Mouse (Mus musculus): ENCODE data around the gene Fuk. TPM values are rescaled to one million over a fixed set of nuclear protein-coding genes. Genes with fewer than 3 reads are reported as not detected.
"Not testable (repeated sequence)": the region's sequence is repeated elsewhere in the genome, so short reads cannot be mapped to it uniquely, and the experiment has no call there.

Fuk gene
- polyA plus RNA-seq, 1 experiment from 2014 or later, result 13.8 TPM

- H3K9me3 ChIP-seq (ENCODE audit: control insufficient read depth, low read length), result no peaks in the 10 kb centered on the region
- H3K9ac ChIP-seq (ENCODE audit: low read depth, low read length), result no peak overlapping the region
- no peaks in the 10 kb centered on the region for H3K4me1 ChIP-seq (ENCODE audit: control insufficient read depth, insufficient read depth, low read length)
- WGBS, result 90% methylated on average over 16 of the region's 16 CpGs
- H3K36me3 ChIP-seq (ENCODE audit: control insufficient read depth, insufficient read depth, low read length), result peaks cover 4% of the 10 kb centered on the region
- H3K27me3 ChIP-seq (replicated peaks; ENCODE audit: control insufficient read depth, insufficient read depth, low read length), result no peaks in the 10 kb centered on the region
- H3K4me2 ChIP-seq (ENCODE audit: low read depth, low read length), result no peak overlapping the region
- H3K4me3 ChIP-seq (ENCODE audit: low read length), result no peak overlapping the region
- H3K27ac ChIP-seq (ENCODE audit: low read length), result no peak overlapping the region
- no peak for ATAC-seq
Measured at GRCm38 (mm10) chr8:110888860-110889259, 13.4 kb downstream of the Fuk start.

GRCm38 (mm10) chr8:110888441-110888840, 13.8 kb downstream of the Fuk start:
- Histone ChIP-seq H3K4me1 (ENCODE audit: control insufficient read depth, insufficient read depth, low read length) (no peaks in the 10 kb centered on the region), H3K9me3 (ENCODE audit: control insufficient read depth, low read length) (no peaks in the 10 kb centered on the region), H3K27ac (ENCODE audit: low read length) (no peak overlapping the region), H3K36me3 (ENCODE audit: control insufficient read depth, insufficient read depth, low read length) (peaks cover 4% of the 10 kb centered on the region), H3K4me2 (ENCODE audit: low read depth, low read length) (no peak overlapping the region), H3K9ac (ENCODE audit: low read depth, low read length) (no peak overlapping the region), H3K27me3 (replicated peaks; ENCODE audit: control insufficient read depth, insufficient read depth, low read length) (no peaks in the 10 kb centered on the region), H3K4me3 (ENCODE audit: low read length) (no peak overlapping the region)
- WGBS, result 95% methylated on average over 8 of the region's 8 CpGs
- no peak for ATAC-seq

- H3K9me3 ChIP-seq (ENCODE audit: control insufficient read depth, low read length), result no peaks in the 10 kb centered on the region
- 90% methylated on average over 10 of the region's 10 CpGs for WGBS
- H3K4me2 ChIP-seq (ENCODE audit: low read depth, low read length), result no peak overlapping the region
- H3K4me1 ChIP-seq (ENCODE audit: control insufficient read depth, insufficient read depth, low read length), result no peaks in the 10 kb centered on the region
- H3K27ac ChIP-seq (ENCODE audit: low read length), result no peak overlapping the region
- no peak for ATAC-seq
- no peaks in the 10 kb centered on the region for H3K27me3 ChIP-seq (replicated peaks; ENCODE audit: control insufficient read depth, insufficient read depth, low read length)
- no peak overlapping the region for H3K9ac ChIP-seq (ENCODE audit: low read depth, low read length)
- no peak overlapping the region for H3K4me3 ChIP-seq (ENCODE audit: low read length)
- no peaks in the 10 kb centered on the region; the same call in 1 of the 2 replicates for H3K36me3 ChIP-seq (ENCODE audit: control insufficient read depth, insufficient read depth, low read length)
Measured at GRCm38 (mm10) chr8:110887551-110887950, 14.7 kb downstream of the Fuk start.

GRCm38 (mm10) chr8:110886634-110887033, 15.7 kb downstream of the Fuk start:
- Histone ChIP-seq H3K27ac (ENCODE audit: low read length) (no peak overlapping the region), H3K36me3 (ENCODE audit: control insufficient read depth, insufficient read depth, low read length) (no peaks in the 10 kb centered on the region; the same call in none of the 2 replicates), H3K4me2 (ENCODE audit: low read depth, low read length) (no peak overlapping the region), H3K9ac (ENCODE audit: low read depth, low read length) (no peak overlapping the region), H3K27me3 (replicated peaks; ENCODE audit: control insufficient read depth, insufficient read depth, low read length) (no peaks in the 10 kb centered on the region), H3K9me3 (ENCODE audit: control insufficient read depth, low read length) (no peaks in the 10 kb centered on the region), H3K4me1 (ENCODE audit: control insufficient read depth, insufficient read depth, low read length) (no peaks in the 10 kb centered on the region), H3K4me3 (ENCODE audit: low read length) (no peak overlapping the region)
- 90% methylated on average over 3 of the region's 3 CpGs for WGBS
- no peak for ATAC-seq

GRCm38 (mm10) chr8:110883824-110884223, 18.5 kb downstream of the Fuk start:
- Histone ChIP-seq H3K36me3 (ENCODE audit: control insufficient read depth, insufficient read depth, low read length) (peaks cover 6% of the 10 kb centered on the region), H3K27ac (ENCODE audit: low read length) (no peak overlapping the region), H3K4me3 (ENCODE audit: low read length) (no peak overlapping the region), H3K9me3 (ENCODE audit: control insufficient read depth, low read length) (no peaks in the 10 kb centered on the region), H3K9ac (ENCODE audit: low read depth, low read length) (no peak overlapping the region), H3K4me1 (ENCODE audit: control insufficient read depth, insufficient read depth, low read length) (no peaks in the 10 kb centered on the region), H3K4me2 (ENCODE audit: low read depth, low read length) (no peak overlapping the region), H3K27me3 (replicated peaks; ENCODE audit: control insufficient read depth, insufficient read depth, low read length) (no peaks in the 10 kb centered on the region)
- 96% methylated on average over 18 of the region's 18 CpGs for WGBS
- no peak for ATAC-seq

- peaks cover 8% of the 10 kb centered on the region for H3K36me3 ChIP-seq (ENCODE audit: control insufficient read depth, insufficient read depth, low read length)
- no peak for ATAC-seq
- no peak overlapping the region for H3K9ac ChIP-seq (ENCODE audit: low read depth, low read length)
- H3K27ac ChIP-seq (ENCODE audit: low read length), result no peak overlapping the region
- no peaks in the 10 kb centered on the region for H3K27me3 ChIP-seq (replicated peaks; ENCODE audit: control insufficient read depth, insufficient read depth, low read length)
- H3K4me1 ChIP-seq (ENCODE audit: control insufficient read depth, insufficient read depth, low read length), result no peaks in the 10 kb centered on the region
- 91% methylated on average over 10 of the region's 10 CpGs for WGBS
- no peak overlapping the region for H3K4me3 ChIP-seq (ENCODE audit: low read length)
- H3K4me2 ChIP-seq (ENCODE audit: low read depth, low read length), result no peak overlapping the region
- no peaks in the 10 kb centered on the region for H3K9me3 ChIP-seq (ENCODE audit: control insufficient read depth, low read length)
Measured at GRCm38 (mm10) chr8:110881741-110882310, 20.5 kb downstream of the Fuk start.

- 81% methylated on average over 4 of the region's 4 CpGs for WGBS
- H3K27me3 ChIP-seq (replicated peaks; ENCODE audit: control insufficient read depth, insufficient read depth, low read length), result no peaks in the 10 kb centered on the region
- no peak for ATAC-seq
- no peaks in the 10 kb centered on the region for H3K4me1 ChIP-seq (ENCODE audit: control insufficient read depth, insufficient read depth, low read length)
- no peak overlapping the region for H3K4me2 ChIP-seq (ENCODE audit: low read depth, low read length)
- no peaks in the 10 kb centered on the region for H3K9me3 ChIP-seq (ENCODE audit: control insufficient read depth, low read length)
- no peak overlapping the region for H3K27ac ChIP-seq (ENCODE audit: low read length)
- no peak overlapping the region for H3K9ac ChIP-seq (ENCODE audit: low read depth, low read length)
- H3K4me3 ChIP-seq (ENCODE audit: low read length), result no peak overlapping the region
- peaks cover 16% of the 10 kb centered on the region; the same call in 1 of the 2 replicates for H3K36me3 ChIP-seq (ENCODE audit: control insufficient read depth, insufficient read depth, low read length)
Measured at GRCm38 (mm10) chr8:110877862-110878261, 24.4 kb downstream of the Fuk start.

- Histone ChIP-seq H3K4me3 (ENCODE audit: low read length) (no peak overlapping the region), H3K36me3 (ENCODE audit: control insufficient read depth, insufficient read depth, low read length) (peaks cover 7% of the 10 kb centered on the region), H3K27ac (ENCODE audit: low read length) (no peak overlapping the region), H3K9me3 (ENCODE audit: control insufficient read depth, low read length) (no peaks in the 10 kb centered on the region), H3K4me2 (ENCODE audit: low read depth, low read length) (no peak overlapping the region), H3K9ac (ENCODE audit: low read depth, low read length) (no peak overlapping the region), H3K4me1 (ENCODE audit: control insufficient read depth, insufficient read depth, low read length) (no peaks in the 10 kb centered on the region), H3K27me3 (replicated peaks; ENCODE audit: control insufficient read depth, insufficient read depth, low read length) (no peaks in the 10 kb centered on the region)
- ATAC-seq, result no peak
- WGBS, result 100% methylated on average over 2 of the region's 2 CpGs
Measured at GRCm38 (mm10) chr8:110870501-110870900, 31.8 kb downstream of the Fuk start.

- peaks cover 18% of the 10 kb centered on the region for H3K36me3 ChIP-seq (ENCODE audit: control insufficient read depth, insufficient read depth, low read length)
- WGBS, result 92% methylated on average over 7 of the region's 7 CpGs
Measured at GRCm38 (mm10) chr8:110861347-110862025, 40.8 kb downstream of the Fuk start.

More at GRCm38 (mm10) chr8:110861347-110862025, 40.8 kb downstream of the Fuk start:
- H3K27ac ChIP-seq (ENCODE audit: low read length); H3K9me3 ChIP-seq (ENCODE audit: control insufficient read depth, low read length); H3K27me3 ChIP-seq (replicated peaks; ENCODE audit: control insufficient read depth, insufficient read depth, low read length); H3K4me1 ChIP-seq (ENCODE audit: control insufficient read depth, insufficient read depth, low read length); ATAC-seq; H3K4me3 ChIP-seq (ENCODE audit: low read length); H3K4me2 ChIP-seq (ENCODE audit: low read depth, low read length); H3K9ac ChIP-seq (ENCODE audit: low read depth, low read length): not testable (repeated sequence)

Data from intestine, embryonic 16.5 days (tissue).